Mouse (Mus musculus) liver, embryonic 11.5 days (tissue): Measurements from ENCODE around the gene Mecom. TPM values are rescaled to one million over a fixed set of nuclear protein-coding genes. Genes with fewer than 3 reads are reported as not detected.
"Not testable (repeated sequence)": the region's sequence is repeated elsewhere in the genome, so short reads cannot be mapped to it uniquely, and the experiment has no call there.

Source experiments
- ATAC-seq: fragments of 200-750 bp; cut with Nextera tagmentation; replicated peaks from 2 replicates; pipeline ENCODE4 v1.8.0; 2017; ENCODE audit warnings: moderate number of reproducible peaks, mild to moderate bottlenecking, moderate TSS enrichment, moderate library complexity; ENCODE audit not compliant: low FRiP score
- DNase-seq: peaks from one replicate; pipeline ENCODE4 v3.0.0-alpha.2; 2017; ENCODE audit warnings: low spot score
- H3K27ac ChIP-seq: fragments of 300-500 bp; sonication (generic); 2 replicates; pipeline ENCODE4 v1.5.1; 2014; ENCODE audit warnings: mild to moderate bottlenecking, low read depth, low read length, control low read depth
- H3K27me3 ChIP-seq: fragments of 300-500 bp; sonication (generic); replicated peaks from 2 replicates; pipeline ENCODE4 v1.6.1; 2014; ENCODE audit warnings: low read length, mixed read lengths; ENCODE audit not compliant: control insufficient read depth, insufficient read depth
- H3K36me3 ChIP-seq: fragments of 300-500 bp; sonication (generic); 2 replicates; pipeline ENCODE4 v1.6.1; 2014; ENCODE audit warnings: mild to moderate bottlenecking, low read length, moderate library complexity, mixed read lengths; ENCODE audit not compliant: control insufficient read depth, insufficient read depth
- H3K4me1 ChIP-seq: fragments of 300-500 bp; sonication (generic); replicated peaks from 2 replicates; pipeline ENCODE4 v1.6.1; 2014; ENCODE audit warnings: low read length, mixed read lengths; ENCODE audit not compliant: control insufficient read depth, insufficient read depth
- H3K4me2 ChIP-seq: fragments of 300-500 bp; sonication (generic); 2 replicates; pipeline ENCODE4 v1.6.1; 2014; ENCODE audit warnings: mild to moderate bottlenecking, control low read depth, moderate library complexity
- H3K4me3 ChIP-seq: fragments of 300-500 bp; sonication (generic); 2 replicates; pipeline ENCODE4 v1.5.1; 2014; ENCODE audit warnings: low read depth, low read length, control low read depth
- H3K9ac ChIP-seq: fragments of 300-500 bp; sonication (generic); 2 replicates; pipeline ENCODE4 v1.6.1; 2014; ENCODE audit warnings: low read depth, low read length, control low read depth
- H3K9me3 ChIP-seq: fragments of 300-500 bp; sonication (generic); 2 replicates; pipeline ENCODE4 v1.6.1; 2016; ENCODE audit warnings: low read length, inconsistent platforms, mixed read lengths; ENCODE audit not compliant: control insufficient read depth
- WGBS: fragments of 180-500 bp; shearing (Covaris S2); extraction: QIAGEN DNeasy Blood & Tissue Kit; methylation state at CpG from one replicate; pipeline ENCODE4 v1.1.7; 2014; 5-methylcytosine and 5-hydroxymethylcytosine counted together
- polyA plus RNA-seq: library from polyadenylated mRNA; unstranded; fragments of >200 nt; fragmentation: Nextera tagmentation; extraction: Ambion mirVana; gene quantifications from 2 replicates; pipeline ENCODE4 v1.2.1, GENCODE M21; 2014

The Mecom gene
- polyA plus RNA-seq, 1 experiment from 2014 or later: 6.9 TPM

DNA sequence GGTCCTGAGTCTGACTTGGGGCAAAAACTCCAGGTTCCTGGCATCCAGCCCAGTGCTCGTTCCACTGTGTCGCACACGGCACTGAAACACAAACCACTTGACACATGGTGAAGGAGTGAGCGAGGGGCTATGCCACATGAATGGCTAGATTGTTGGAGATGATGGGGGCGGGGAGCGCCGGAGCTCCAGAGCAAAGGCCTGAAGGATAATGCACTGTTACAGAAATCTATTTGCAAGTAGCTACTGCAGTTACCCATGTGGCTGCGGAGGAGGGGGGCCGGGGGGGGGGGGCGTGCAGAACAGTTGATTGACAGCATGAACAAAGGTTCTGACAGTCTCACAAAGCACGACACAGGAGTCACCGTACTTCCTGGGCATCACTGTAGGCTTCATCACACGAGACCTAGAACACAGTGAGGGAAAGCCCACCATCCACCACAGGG is 320.9 kb downstream of the Mecom start:
- H3K9ac ChIP-seq: no peak overlapping the region
- DNase-seq: no peak
- WGBS: 78% methylated on average over 13 of the region's 13 CpGs
- no peaks in the 10 kb centered on the region for H3K4me1 ChIP-seq
- ATAC-seq: no peak
- H3K4me2 ChIP-seq: no peak overlapping the region
- H3K27me3 ChIP-seq: no peaks in the 10 kb centered on the region
- H3K36me3 ChIP-seq: no peaks in the 10 kb centered on the region
- no peak overlapping the region for H3K27ac ChIP-seq
- no peaks in the 10 kb centered on the region for H3K9me3 ChIP-seq
- no peak overlapping the region for H3K4me3 ChIP-seq

- DNase-seq, H3K9me3 ChIP-seq, ATAC-seq, H3K4me1 ChIP-seq, H3K27ac ChIP-seq, H3K4me3 ChIP-seq, H3K27me3 ChIP-seq, H3K9ac ChIP-seq, H3K4me2 ChIP-seq, H3K36me3 ChIP-seq: not testable (repeated sequence)
- 70% methylated on average over 6 of the region's 6 CpGs for WGBS
Observed at GRCm38 (mm10) chr3:30225200-30225599, 322.6 kb downstream of the Mecom start.

DNA sequence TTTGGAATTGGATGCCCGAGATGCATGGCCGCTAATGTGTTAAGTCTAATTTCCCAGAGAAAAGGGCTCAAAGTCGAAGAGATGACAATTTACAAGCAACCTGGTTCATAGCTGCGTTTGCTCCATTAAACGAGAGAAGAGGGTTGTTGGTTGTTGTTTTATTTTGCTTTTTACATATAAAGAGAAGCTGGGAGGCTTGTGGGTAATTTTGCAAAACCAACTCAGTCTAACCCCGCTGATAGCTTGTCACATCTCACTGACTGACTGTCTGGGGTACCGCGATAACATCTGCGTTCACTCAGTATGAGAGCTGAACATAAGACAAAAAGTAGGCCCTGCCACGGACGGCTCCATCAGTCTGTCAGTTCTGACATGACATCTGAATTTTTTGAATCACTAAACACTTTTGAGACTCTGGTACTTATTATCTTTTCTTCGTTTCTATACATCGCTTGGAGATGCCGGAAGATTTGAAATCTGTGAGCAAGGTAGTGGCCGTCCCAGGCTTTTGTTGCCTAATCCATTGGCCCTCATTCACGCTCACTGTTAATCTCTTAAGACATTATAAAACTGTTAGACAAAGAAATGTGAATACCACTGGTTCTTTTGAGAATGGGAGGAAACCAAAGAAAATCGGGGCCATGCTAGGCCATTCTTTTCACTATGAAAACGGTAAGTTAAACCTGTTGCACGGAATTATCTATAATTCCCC is 327.0 kb downstream of the Mecom start:
- Histone ChIP-seq H3K4me1 (no peaks in the 10 kb centered on the region), H3K9me3 (no peaks in the 10 kb centered on the region), H3K9ac (no peak overlapping the region), H3K4me2 (no peak overlapping the region), H3K36me3 (no peaks in the 10 kb centered on the region), H3K27me3 (no peaks in the 10 kb centered on the region), H3K4me3 (no peak overlapping the region), H3K27ac (no peak overlapping the region)
- ATAC-seq: no peak
- WGBS: 75% methylated on average over 19 of the region's 19 CpGs
- no peak for DNase-seq

GRCm38 (mm10) chr3:30219891-30220290 is 327.9 kb downstream of the Mecom start:
- no peak overlapping the region for H3K27ac ChIP-seq
- H3K9me3 ChIP-seq: no peaks in the 10 kb centered on the region
- no peak overlapping the region for H3K9ac ChIP-seq
- no peak overlapping the region for H3K4me3 ChIP-seq
- no peaks in the 10 kb centered on the region for H3K27me3 ChIP-seq
- peak overlapping the region; percentile 38; the same call in 1 of the 2 replicates for H3K4me2 ChIP-seq
- no peaks in the 10 kb centered on the region for H3K4me1 ChIP-seq
- DNase-seq (no peak), ATAC-seq (no peak)
- 62% methylated on average over 8 of the region's 8 CpGs for WGBS
- no peaks in the 10 kb centered on the region for H3K36me3 ChIP-seq

DNA sequence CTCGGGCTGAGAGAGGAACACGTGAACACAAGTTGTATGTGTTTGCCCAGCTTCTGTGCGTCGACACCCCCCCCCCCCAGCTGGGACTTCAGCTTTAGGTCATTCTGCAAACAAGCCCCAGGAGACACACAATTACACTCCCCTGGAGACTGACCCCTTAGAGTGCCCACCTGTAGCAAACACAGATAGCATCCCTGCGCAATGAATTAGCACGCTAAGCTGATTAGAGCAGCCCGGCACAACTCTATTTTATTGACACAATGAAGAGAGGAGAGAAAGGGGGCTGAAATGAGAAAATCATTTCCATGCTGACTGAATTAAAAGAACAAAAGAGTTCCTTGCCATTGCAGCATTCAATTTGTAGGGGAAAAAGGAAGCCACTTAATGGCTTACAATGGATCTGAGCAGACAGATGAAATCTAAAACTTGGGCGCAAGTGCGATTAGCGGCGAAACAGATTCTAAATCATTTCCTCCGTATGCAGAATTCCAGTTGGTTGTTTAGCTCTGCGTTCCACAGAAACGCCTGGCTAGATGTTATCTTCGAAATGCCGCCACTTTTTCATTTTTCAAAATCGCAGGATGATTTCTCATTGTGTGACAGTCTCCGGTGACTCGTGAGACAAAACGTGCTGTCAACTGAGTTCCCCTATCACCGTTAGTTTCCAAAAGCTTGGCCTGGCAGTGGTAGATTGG is 328.5 kb downstream of the Mecom start:
- DNase-seq (no peak), ATAC-seq (no peak)
- Histone ChIP-seq H3K9me3 (no peaks in the 10 kb centered on the region), H3K27me3 (no peaks in the 10 kb centered on the region), H3K4me1 (no peaks in the 10 kb centered on the region), H3K27ac (no peak overlapping the region), H3K9ac (no peak overlapping the region), H3K4me2 (peak overlapping the region; percentile 38), H3K4me3 (no peak overlapping the region), H3K36me3 (no peaks in the 10 kb centered on the region)
- WGBS: 26% methylated on average over 21 of the region's 21 CpGs

- Histone ChIP-seq H3K4me3 (no peak overlapping the region), H3K9me3 (no peaks in the 10 kb centered on the region), H3K27me3 (no peaks in the 10 kb centered on the region), H3K4me1 (no peaks in the 10 kb centered on the region), H3K27ac (no peak overlapping the region), H3K36me3 (no peaks in the 10 kb centered on the region), H3K9ac (no peak overlapping the region), H3K4me2 (no peak overlapping the region)
- no peak for DNase-seq
- 60% methylated on average over 4 of the region's 4 CpGs for WGBS
- no peak for ATAC-seq
Observed at GRCm38 (mm10) chr3:30214607-30215006, 333.2 kb downstream of the Mecom start.

DNA sequence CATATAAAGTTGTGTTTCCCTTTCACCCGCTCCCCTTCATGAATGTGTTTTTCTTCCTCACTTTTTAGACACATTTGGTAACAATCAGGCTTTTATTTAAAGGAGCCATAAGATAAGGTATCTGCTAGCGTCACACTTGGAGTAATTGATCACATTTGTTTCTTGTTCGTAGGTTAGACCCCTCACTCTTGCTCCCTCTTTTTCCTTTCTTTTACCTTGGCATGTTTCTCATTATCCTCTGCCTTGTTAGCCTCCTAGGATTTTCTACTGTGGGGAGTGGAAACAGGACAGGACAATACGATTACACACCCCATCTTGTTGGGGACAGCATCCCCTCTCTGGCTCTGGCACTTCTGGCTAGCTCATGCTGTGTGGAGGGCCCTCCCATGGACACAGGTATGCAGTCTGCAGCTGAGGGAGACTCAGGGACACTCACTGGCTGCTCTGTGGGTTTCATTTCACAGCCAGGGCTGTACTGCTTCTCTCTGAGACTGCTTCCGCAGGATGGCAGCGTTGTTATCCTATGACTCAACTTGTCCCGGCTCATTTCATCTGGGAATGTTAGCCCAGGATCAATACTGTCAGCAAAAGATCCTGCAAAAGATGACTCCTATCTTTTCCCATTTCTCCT is 334.2 kb downstream of the Mecom start:
- DNase-seq (no peak), ATAC-seq (no peak)
- Histone ChIP-seq H3K27ac (no peak overlapping the region), H3K9ac (no peak overlapping the region), H3K36me3 (no peaks in the 10 kb centered on the region), H3K4me1 (no peaks in the 10 kb centered on the region), H3K4me3 (no peak overlapping the region), H3K9me3 (no peaks in the 10 kb centered on the region), H3K4me2 (no peak overlapping the region), H3K27me3 (no peaks in the 10 kb centered on the region)
- WGBS: 32% methylated on average over 7 of the region's 7 CpGs

- no peak for DNase-seq
- WGBS: 51% methylated on average over 3 of the region's 3 CpGs
Observed at GRCm38 (mm10) chr3:30212802-30213201, 335.0 kb downstream of the Mecom start.

More at GRCm38 (mm10) chr3:30212802-30213201, 335.0 kb downstream of the Mecom start:
- H3K4me3 ChIP-seq: no peak overlapping the region
- H3K9me3 ChIP-seq: no peaks in the 10 kb centered on the region
- no peaks in the 10 kb centered on the region for H3K27me3 ChIP-seq
- no peaks in the 10 kb centered on the region for H3K36me3 ChIP-seq
- H3K4me1 ChIP-seq: no peaks in the 10 kb centered on the region
- no peak overlapping the region for H3K9ac ChIP-seq
- H3K4me2 ChIP-seq: no peak overlapping the region
- H3K27ac ChIP-seq: no peak overlapping the region
- no peak for ATAC-seq
